Mouse (Mus musculus) limb, embryonic 14.5 days (tissue): ENCODE results near the gene Nr4a1. TPM values are rescaled to one million over a fixed set of nuclear protein-coding genes. Genes with fewer than 3 reads are reported as not detected.

Experiments used
- ATAC-seq: fragments of 200-750 bp; cut with Nextera tagmentation; 2 replicates; pipeline ENCODE4 v1.8.0; 2017; ENCODE audit warnings: low read depth, moderate number of reproducible peaks, moderate TSS enrichment; ENCODE audit not compliant: low FRiP score
- DNase-seq: peaks from one replicate; pipeline ENCODE4 v3.0.0-alpha.2; 2015; ENCODE audit warnings: low spot score
- H3K27ac ChIP-seq: fragments of 300-500 bp; sonication (generic); replicated peaks from 2 replicates; pipeline ENCODE4 v1.5.1; 2014; ENCODE audit warnings: low read depth, mild to moderate bottlenecking, low read length, moderate library complexity, mixed read lengths
- H3K27me3 ChIP-seq: fragments of 300-500 bp; sonication (generic); 2 replicates; pipeline ENCODE4 v1.6.1; 2014; ENCODE audit warnings: low read length, mixed read lengths; ENCODE audit not compliant: control insufficient read depth, insufficient read depth
- H3K36me3 ChIP-seq: fragments of 300-500 bp; sonication (generic); 2 replicates; pipeline ENCODE4 v1.6.1; 2014; ENCODE audit warnings: mild to moderate bottlenecking, low read length, moderate library complexity, mixed read lengths; ENCODE audit not compliant: control insufficient read depth, insufficient read depth
- H3K4me1 ChIP-seq: fragments of 300-500 bp; sonication (generic); 2 replicates; pipeline ENCODE4 v1.6.1; 2014; ENCODE audit warnings: antibody characterized with exemption, low read length, mixed read lengths; ENCODE audit not compliant: control insufficient read depth, insufficient read depth
- H3K4me2 ChIP-seq: fragments of 300-500 bp; sonication (generic); replicated peaks from 2 replicates; pipeline ENCODE4 v1.6.1; 2014; ENCODE audit warnings: low read depth, mild to moderate bottlenecking, low read length, moderate library complexity; ENCODE audit not compliant: severe bottlenecking
- H3K4me3 ChIP-seq: fragments of 300-500 bp; sonication (generic); replicated peaks from 2 replicates; pipeline ENCODE4 v1.5.1; 2014; ENCODE audit warnings: low read length
- H3K9ac ChIP-seq: fragments of 300-500 bp; sonication (generic); 2 replicates; pipeline ENCODE4 v1.6.1; 2014; ENCODE audit warnings: mild to moderate bottlenecking, low read depth, low read length, moderate library complexity; ENCODE audit not compliant: severe bottlenecking
- H3K9me3 ChIP-seq: fragments of 300-500 bp; sonication (generic); 2 replicates; pipeline ENCODE4 v1.6.1; 2016; ENCODE audit warnings: low read length; ENCODE audit not compliant: control insufficient read depth
- POLR2A ChIP-seq: fragments of 200-500 bp; IDR thresholded peaks from 2 replicates; pipeline ENCODE4 v1.8.0; 2012; ENCODE audit warnings: inconsistent platforms, mild to moderate bottlenecking, moderate library complexity, borderline replicate concordance; ENCODE audit not compliant: insufficient read depth, insufficient read length; ENCODE audit errors: extremely low read depth
- WGBS: fragments of 180-500 bp; shearing (Covaris S2); extraction: QIAGEN DNeasy Blood & Tissue Kit; methylation state at CpG from one replicate; pipeline ENCODE4 v1.1.7; 2014; 5-methylcytosine and 5-hydroxymethylcytosine counted together
- polyA plus RNA-seq, 2 experiments: library from polyadenylated mRNA; depleted of rRNA in 1 of 2; stranded (reverse) in 1 of 2; unstranded in 1 of 2; fragments of >200 nt; fragmentation: Nextera tagmentation in 1 of 2; extraction: Ambion mirVana in 1 of 2; gene quantifications; 2 replicates each; pipeline versions ENCODE4 v1.2.1 to v1.2.3; 2012 to 2014

Nr4a1 gene
- polyA plus RNA-seq, 2 experiments: 10.5 to 19.6 TPM

DNA sequence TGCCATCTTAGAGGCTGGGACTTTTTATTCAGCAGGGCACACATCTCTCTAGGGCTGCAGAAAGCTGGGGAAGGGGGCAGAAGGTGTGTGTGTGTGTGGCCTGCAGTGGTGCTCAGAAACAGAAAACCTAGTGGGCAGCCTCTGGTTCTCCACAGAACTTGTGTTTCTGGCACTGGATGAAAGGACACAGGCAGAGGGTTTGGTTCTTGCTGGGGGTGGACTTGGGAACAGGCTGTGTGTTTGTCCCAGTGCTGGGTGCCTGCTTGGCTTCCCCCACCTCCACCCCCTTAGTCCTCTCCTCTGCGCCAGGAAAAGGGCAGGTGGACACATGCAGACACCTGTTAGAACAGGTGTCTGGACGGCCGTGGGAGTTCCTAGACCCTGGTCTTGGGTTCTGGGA lies 17.0 kb downstream of the Nr4a1 start:
- Histone ChIP-seq H3K4me1 (peaks cover 11% of the 10 kb centered on the region), H3K27me3 (no peaks in the 10 kb centered on the region), H3K4me3 (no peak overlapping the region), H3K27ac (no peak overlapping the region), H3K9me3 (no peaks in the 10 kb centered on the region), H3K9ac (no peak overlapping the region), H3K4me2 (no peak overlapping the region), H3K36me3 (peaks cover 46% of the 10 kb centered on the region)
- TF ChIP-seq POLR2A: no peak
- DNase-seq (no peak), ATAC-seq (no peak)
- WGBS: 63% methylated on average over 3 of the region's 3 CpGs

DNA sequence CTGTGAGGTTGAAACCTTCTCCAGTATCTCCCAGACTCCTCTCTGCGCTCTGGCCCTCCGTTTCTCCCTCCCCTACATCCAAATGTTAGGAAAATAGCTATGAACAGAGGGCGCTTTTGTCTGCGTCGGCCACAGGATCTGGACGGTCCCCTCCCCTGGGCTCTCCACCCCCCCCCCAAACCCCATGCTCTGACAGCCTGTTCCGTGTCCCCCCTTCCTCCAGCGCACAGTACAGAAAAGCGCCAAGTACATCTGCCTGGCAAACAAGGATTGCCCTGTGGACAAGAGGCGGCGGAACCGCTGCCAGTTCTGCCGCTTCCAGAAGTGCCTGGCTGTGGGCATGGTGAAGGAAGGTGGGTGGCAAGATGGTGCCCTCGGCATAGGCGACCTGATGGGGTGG lies 17.4 kb downstream of the Nr4a1 start:
- no peaks in the 10 kb centered on the region for H3K9me3 ChIP-seq
- no peak overlapping the region for H3K4me3 ChIP-seq
- H3K9ac ChIP-seq: no peak overlapping the region
- DNase-seq: no peak
- no peak for TF ChIP-seq POLR2A
- peaks cover 46% of the 10 kb centered on the region for H3K36me3 ChIP-seq
- H3K4me1 ChIP-seq: peaks cover 9% of the 10 kb centered on the region; the same call in 1 of the 2 replicates
- no peak for ATAC-seq
- H3K4me2 ChIP-seq: no peak overlapping the region
- H3K27ac ChIP-seq: no peak overlapping the region
- WGBS: 86% methylated on average over 15 of the region's 15 CpGs
- no peaks in the 10 kb centered on the region for H3K27me3 ChIP-seq

DNA sequence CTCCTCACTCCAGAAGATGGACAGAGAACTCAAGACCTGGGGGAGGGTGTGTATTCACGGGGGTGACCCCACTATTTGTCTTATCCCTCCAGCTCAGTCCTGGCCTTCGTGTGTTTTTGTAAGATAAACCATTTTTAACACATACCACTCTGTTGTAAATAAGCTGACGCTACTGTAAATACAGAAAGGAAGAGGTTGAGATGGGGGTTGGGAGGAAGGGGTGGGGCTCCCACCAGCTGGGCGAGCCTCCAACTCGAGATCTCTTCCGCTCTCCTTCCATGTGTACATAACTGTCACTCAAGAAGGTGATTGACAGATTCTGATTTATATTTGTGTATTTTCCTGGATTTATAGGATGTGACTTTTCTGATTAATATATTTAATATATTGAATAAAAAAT lies 20.3 kb downstream of the Nr4a1 start:
- Histone ChIP-seq H3K36me3 (peaks cover 46% of the 10 kb centered on the region), H3K9ac (no peak overlapping the region), H3K4me1 (peaks cover 20% of the 10 kb centered on the region), H3K27ac (no peak overlapping the region), H3K4me3 (no peak overlapping the region), H3K27me3 (no peaks in the 10 kb centered on the region), H3K4me2 (no peak overlapping the region), H3K9me3 (no peaks in the 10 kb centered on the region)
- ATAC-seq (no peak), DNase-seq (no peak)
- WGBS: 79% methylated on average over 6 of the region's 6 CpGs
- TF ChIP-seq POLR2A: no peak

DNA sequence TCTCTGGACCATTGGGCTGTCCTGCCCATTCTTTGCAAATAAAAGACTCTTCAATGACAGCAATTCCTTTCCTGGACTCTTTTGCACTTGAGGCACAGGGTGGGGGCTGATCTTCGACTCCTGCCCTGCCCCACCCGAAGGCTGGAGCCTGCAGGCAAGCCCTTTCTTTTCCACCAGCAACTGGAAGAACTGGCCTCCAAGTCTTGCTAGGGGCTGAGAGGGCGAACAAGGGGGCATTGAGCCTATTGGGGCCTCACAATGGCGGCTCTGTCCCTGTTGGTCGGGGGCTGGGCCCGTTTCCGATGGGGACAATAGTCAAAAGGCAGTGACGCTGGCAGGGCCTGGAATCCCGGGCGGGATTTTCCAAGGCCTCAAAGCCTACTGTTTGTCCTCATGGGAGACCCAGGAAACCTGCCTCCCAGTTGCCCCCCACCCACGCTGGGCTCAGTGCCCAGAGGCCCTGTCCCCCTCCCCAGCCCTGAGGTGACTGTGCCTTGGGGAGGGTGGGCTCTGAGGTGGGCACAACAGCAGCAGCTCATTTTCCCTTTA lies 23.4 kb downstream of the Nr4a1 start:
- no peak for ATAC-seq

DNA sequence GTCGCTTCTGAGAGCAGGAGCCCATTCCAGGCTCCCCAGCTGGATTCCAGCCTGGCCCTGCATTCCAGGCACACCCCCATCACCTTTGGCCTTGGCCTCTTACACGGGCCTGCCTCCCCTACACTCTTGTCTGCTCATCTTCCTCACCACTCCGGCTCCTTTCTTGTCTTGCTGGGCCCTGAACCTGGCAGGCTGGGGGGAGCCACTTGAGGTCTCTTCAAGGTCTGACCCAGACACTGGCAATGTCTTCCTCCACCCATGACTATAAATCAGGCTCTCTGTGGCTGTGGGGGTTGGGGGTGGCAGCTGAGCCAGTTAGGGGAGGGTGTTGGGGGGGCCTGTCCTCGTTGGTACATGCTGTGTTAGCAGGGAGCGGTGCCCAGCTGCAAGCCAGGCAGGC lies 24.5 kb downstream of the Nr4a1 start:
- no peaks in the 10 kb centered on the region for H3K27me3 ChIP-seq
- WGBS: 42% methylated on average over 5 of the region's 5 CpGs
- H3K4me1 ChIP-seq: peaks cover 20% of the 10 kb centered on the region
- H3K36me3 ChIP-seq: peaks cover 11% of the 10 kb centered on the region
- no peak overlapping the region for H3K4me2 ChIP-seq
- ATAC-seq: no peak
- DNase-seq: no peak
- H3K9ac ChIP-seq: no peak overlapping the region; the same call in 1 of the 2 replicates
- TF ChIP-seq POLR2A: no peak
- H3K27ac ChIP-seq: peak overlapping the region; percentile 77
- no peaks in the 10 kb centered on the region for H3K9me3 ChIP-seq
- H3K4me3 ChIP-seq: no peak overlapping the region

More for the DNA sequence above, 23.4 kb downstream of the Nr4a1 start:
- Histone ChIP-seq H3K27ac (peak overlapping the region; percentile 77), H3K4me2 (no peak overlapping the region), H3K9ac (no peak overlapping the region), H3K27me3 (no peaks in the 10 kb centered on the region), H3K9me3 (no peaks in the 10 kb centered on the region), H3K4me1 (peaks cover 20% of the 10 kb centered on the region), H3K4me3 (no peak overlapping the region), H3K36me3 (peaks cover 23% of the 10 kb centered on the region)
- DNase-seq: peak; percentile 20
- 64% methylated on average over 11 of the region's 11 CpGs for WGBS
- TF ChIP-seq POLR2A: no peak
